Mouse (Mus musculus) Patski (cell line): ENCODE results near the gene Gpr107. TPM values are rescaled to one million over a fixed set of nuclear protein-coding genes. Genes with fewer than 3 reads are reported as not detected.
"Not testable (repeated sequence)": the region's sequence is repeated elsewhere in the genome, so short reads cannot be mapped to it uniquely, and the experiment has no call there.

Experiments
- ATAC-seq: fragments of 100-300 bp; one replicate; pipeline ENCODE4 v1.8.0; 2021
- CTCF ChIA-PET: fragments of 350-600 bp; sonication (Branson Sonifier 250); formaldehyde crosslinking; loops from one replicate; lab custom pipeline; 2022; ENCODE audit warnings: inconsistent platforms; lab: Charles Lee
- POLR2A ChIA-PET: fragments of 350-600 bp; sonication (Branson Sonifier 250); formaldehyde crosslinking; loops from one replicate; lab custom pipeline; 2022; ENCODE audit warnings: antibody characterized with exemption, inconsistent platforms; lab: Charles Lee
- DNase-seq: peaks from one replicate; pipeline ENCODE4 v3.0.0-alpha.2; 2011; ENCODE audit warnings: low read depth, low spot score
- H3K27me3 ChIP-seq: fragments of 371-371 bp; one replicate; pipeline ENCODE4 v1.5.1; 2021
- CTCF ChIP-seq: fragments of 100-300 bp; IDR thresholded peaks from one replicate; pipeline ENCODE4 v1.5.1; 2021
- in situ Hi-C: fragments of 300-500 bp; cut with MboI; formaldehyde crosslinking; loops from 3 replicates; pipeline ENCODE4 v1.11.1; 2018; ENCODE audit warnings: low pct_unique_long_range_greater_than_20kb, mixed read lengths
- polyA plus RNA-seq: library from polyadenylated mRNA; unstranded; gene quantifications from one replicate; pipeline ENCODE4 v1.2.3, GENCODE M21; 2021

Gene Gpr107
- polyA plus RNA-seq, 1 experiment from 2014 or later = 50.6 TPM

- DNase-seq (no peak), ATAC-seq (no peak)
- TF ChIP-seq CTCF = no peak
- in situ Hi-C loops = no loop called here
- ChIA-PET CTCF (no interaction called here), POLR2A (interaction anchor here (0.7 kb wide), 1 partner anchor 10 kb away, joined by 3 read pairs; no protein-coding TSS in a partner anchor)
- H3K27me3 ChIP-seq = no peaks in the 10 kb centered on the region
These were observed 5.1 kb upstream of the Gpr107 start for GRCm38 (mm10) chr2:31147054-31147453.

GRCm38 (mm10) chr2:31150762-31151161, 1.4 kb upstream of the Gpr107 start:
- DNase-seq = no peak
- TF ChIP-seq CTCF = peak; percentile 73

GRCm38 (mm10) chr2:31156846-31157245, 4.7 kb downstream of the Gpr107 start:
- CTCF ChIA-PET = no interaction called here
- DNase-seq (no peak), ATAC-seq (no peak)
- in situ Hi-C loops = no loop called here
- no peak for TF ChIP-seq CTCF
- no peaks in the 10 kb centered on the region for H3K27me3 ChIP-seq
- POLR2A ChIA-PET = interaction anchor here (1.1 kb wide), 1 partner anchor 15 kb away, joined by 3 read pairs; the partner anchor contains the start of gene Fnbp1

More at GRCm38 (mm10) chr2:31150762-31151161, 1.4 kb upstream of the Gpr107 start:
- H3K27me3 ChIP-seq = no peaks in the 10 kb centered on the region
- in situ Hi-C loops = loop anchor here (5.0 kb wide), 2 partner anchors 123 to 183 kb away; partner anchors contain the start of gene Tor1a
- ChIA-PET POLR2A (interaction anchor here (1.7 kb wide), 1 partner anchor 9 kb away, joined by 6 read pairs; the partner anchor contains the start of gene Fnbp1), CTCF (interaction anchor here (0.8 to 1.3 kb wide), 6 partner anchors 8 to 197 kb away, joined by 3 to 5 read pairs (median 3); partner anchors contain the start of genes Fnbp1 and Tor1b)
- no peak for ATAC-seq

- DNase-seq = no peak
- in situ Hi-C loops = no loop called here
- TF ChIP-seq CTCF = no peak
- H3K27me3 ChIP-seq = no peaks in the 10 kb centered on the region
- ChIA-PET POLR2A (no interaction called here), CTCF (no interaction called here)
- ATAC-seq = no peak
These were observed 8.2 kb downstream of the Gpr107 start for GRCm38 (mm10) chr2:31160147-31160920.

- ATAC-seq = no peak
- POLR2A ChIA-PET = no interaction called here
- no peak for DNase-seq
- TF ChIP-seq CTCF = no peak
- CTCF ChIA-PET = interaction anchor here (1.0 kb wide), 1 partner anchor 12 kb away, joined by 3 read pairs; no protein-coding TSS in a partner anchor
- no peaks in the 10 kb centered on the region for H3K27me3 ChIP-seq
- in situ Hi-C loops = no loop called here
These were observed 9.5 kb downstream of the Gpr107 start for GRCm38 (mm10) chr2:31161620-31162019.

- no peak for ATAC-seq
- POLR2A ChIA-PET = interaction anchor here (0.6 kb wide), 1 partner anchor 9 kb away, joined by 3 read pairs; no protein-coding TSS in a partner anchor
- DNase-seq = no peak
- H3K27me3 ChIP-seq = no peaks in the 10 kb centered on the region
- in situ Hi-C loops = no loop called here
- no peak for TF ChIP-seq CTCF
- CTCF ChIA-PET = interaction anchor here (2.1 kb wide), 1 partner anchor 10 kb away, joined by 5 read pairs; no protein-coding TSS in a partner anchor
These were observed 11.4 kb downstream of the Gpr107 start for GRCm38 (mm10) chr2:31163361-31164118.

GRCm38 (mm10) chr2:31164841-31165455, 12.8 kb downstream of the Gpr107 start:
- in situ Hi-C loops = no loop called here
- ChIA-PET POLR2A (interaction anchor here (0.7 to 0.9 kb wide), 2 partner anchors 10 to 226 kb away, joined by 3 read pairs; no protein-coding TSS in a partner anchor), CTCF (interaction anchor here (0.9 to 2.1 kb wide), 3 partner anchors 11 to 14 kb away, joined by 3 to 5 read pairs (median 3); no protein-coding TSS in a partner anchor)
- DNase-seq (no peak), ATAC-seq (no peak)
- no peaks in the 10 kb centered on the region for H3K27me3 ChIP-seq
- no peak for TF ChIP-seq CTCF

GRCm38 (mm10) chr2:31165529-31165928, 13.4 kb downstream of the Gpr107 start:
- in situ Hi-C loops = no loop called here
- ATAC-seq = no peak
- no peaks in the 10 kb centered on the region for H3K27me3 ChIP-seq
- CTCF ChIA-PET = interaction anchor here (0.9 to 2.1 kb wide), 3 partner anchors 10 to 14 kb away, joined by 3 to 5 read pairs (median 3); no protein-coding TSS in a partner anchor
- no peak for TF ChIP-seq CTCF
- no peak for DNase-seq
- POLR2A ChIA-PET = interaction anchor here (0.9 kb wide), 1 partner anchor 10 kb away, joined by 3 read pairs; no protein-coding TSS in a partner anchor

- H3K27me3 ChIP-seq, ATAC-seq, POLR2A ChIA-PET, in situ Hi-C loops, CTCF ChIA-PET, DNase-seq: not testable (repeated sequence)
These were observed 15.5 kb downstream of the Gpr107 start for GRCm38 (mm10) chr2:31167571-31167970.

- ATAC-seq (no peak), DNase-seq (no peak)
- H3K27me3 ChIP-seq = no peaks in the 10 kb centered on the region
- ChIA-PET POLR2A (no interaction called here), CTCF (no interaction called here)
- no peak for TF ChIP-seq CTCF
- in situ Hi-C loops = no loop called here
These were observed 16.9 kb downstream of the Gpr107 start for GRCm38 (mm10) chr2:31169001-31169400.
